Mouse (Mus musculus) forebrain, embryonic 11.5 days (tissue): ENCODE measurements around the gene Xpc. TPM values are rescaled to one million over a fixed set of nuclear protein-coding genes. Genes with fewer than 3 reads are reported as not detected.

Source experiments
- ATAC-seq: fragments of 200-750 bp; cut with Nextera tagmentation; replicated peaks from 2 replicates; pipeline ENCODE4 v1.8.0; 2017; ENCODE audit warnings: moderate TSS enrichment; ENCODE audit not compliant: low FRiP score
- DNase-seq: peaks from one replicate; pipeline ENCODE4 v3.0.0-alpha.2; 2017; ENCODE audit warnings: low spot score
- H3K27ac ChIP-seq: fragments of 300-500 bp; sonication (generic); 2 replicates; pipeline ENCODE4 v1.5.1; 2014; ENCODE audit warnings: low read depth, low read length
- H3K27me3 ChIP-seq: fragments of 300-500 bp; sonication (generic); 2 replicates; pipeline ENCODE4 v1.6.1; 2014; ENCODE audit warnings: mild to moderate bottlenecking, low read length, mixed read lengths; ENCODE audit not compliant: control insufficient read depth, insufficient read depth
- H3K36me3 ChIP-seq: fragments of 300-500 bp; sonication (generic); 2 replicates; pipeline ENCODE4 v1.6.1; 2014; ENCODE audit warnings: mild to moderate bottlenecking, low read length, moderate library complexity, mixed read lengths; ENCODE audit not compliant: control insufficient read depth, insufficient read depth
- H3K4me1 ChIP-seq: fragments of 300-500 bp; sonication (generic); replicated peaks from 2 replicates; pipeline ENCODE4 v1.6.1; 2014; ENCODE audit warnings: low read length, mixed read lengths; ENCODE audit not compliant: control insufficient read depth, insufficient read depth
- H3K4me2 ChIP-seq: fragments of 300-500 bp; sonication (generic); 2 replicates; pipeline ENCODE4 v1.6.1; 2014; ENCODE audit warnings: low read depth, mild to moderate bottlenecking, low read length, moderate library complexity, mixed read lengths; ENCODE audit not compliant: severe bottlenecking
- H3K4me3 ChIP-seq: fragments of 300-500 bp; sonication (generic); 2 replicates; pipeline ENCODE4 v1.5.1; 2014; ENCODE audit warnings: low read depth, low read length
- H3K9ac ChIP-seq: fragments of 300-500 bp; sonication (generic); 2 replicates; pipeline ENCODE4 v1.6.1; 2014; ENCODE audit warnings: low read length
- H3K9me3 ChIP-seq: fragments of 300-500 bp; sonication (generic); 2 replicates; pipeline ENCODE4 v1.6.1; 2016; ENCODE audit warnings: low read length, mixed read lengths; ENCODE audit not compliant: control insufficient read depth
- WGBS: fragments of 180-500 bp; shearing (Covaris S2); extraction: QIAGEN DNeasy Blood & Tissue Kit; methylation state at CpG from one replicate; pipeline ENCODE4 v1.1.7; 2014; 5-methylcytosine and 5-hydroxymethylcytosine counted together
- polyA plus RNA-seq: library from polyadenylated mRNA; unstranded; fragments of >200 nt; fragmentation: Nextera tagmentation; extraction: Ambion mirVana; gene quantifications from 2 replicates; pipeline ENCODE4 v1.2.1, GENCODE M21; 2014

The Xpc gene
- polyA plus RNA-seq, 1 experiment from 2014 or later = 22.5 TPM

- WGBS = 82% methylated on average over 6 of the region's 6 CpGs
- no peak for ATAC-seq
- Histone ChIP-seq H3K9ac (no peak overlapping the region), H3K9me3 (no peaks in the 10 kb centered on the region), H3K4me1 (no peaks in the 10 kb centered on the region), H3K27ac (no peak overlapping the region), H3K4me3 (no peak overlapping the region), H3K36me3 (no peaks in the 10 kb centered on the region; the same call in 1 of the 2 replicates), H3K27me3 (no peaks in the 10 kb centered on the region), H3K4me2 (no peak overlapping the region)
- no peak for DNase-seq
Measured at GRCm38 (mm10) chr6:91531276-91531675, 15.6 kb upstream of the Xpc start.

- Histone ChIP-seq H3K27ac (no peak overlapping the region), H3K4me2 (no peak overlapping the region), H3K9ac (no peak overlapping the region), H3K4me1 (no peaks in the 10 kb centered on the region), H3K9me3 (no peaks in the 10 kb centered on the region), H3K36me3 (no peaks in the 10 kb centered on the region; the same call in 1 of the 2 replicates), H3K4me3 (no peak overlapping the region), H3K27me3 (no peaks in the 10 kb centered on the region)
- 88% methylated on average over 8 of the region's 8 CpGs for WGBS
- ATAC-seq (no peak), DNase-seq (no peak)
Measured at GRCm38 (mm10) chr6:91530673-91531072, 15.0 kb upstream of the Xpc start.

- no peak overlapping the region for H3K4me3 ChIP-seq
- WGBS = 87% methylated on average over 7 of the region's 7 CpGs
- no peak overlapping the region for H3K4me2 ChIP-seq
- ATAC-seq (no peak), DNase-seq (no peak)
- H3K27me3 ChIP-seq = no peaks in the 10 kb centered on the region
- no peak overlapping the region for H3K27ac ChIP-seq
- no peak overlapping the region for H3K9ac ChIP-seq
- no peaks in the 10 kb centered on the region for H3K9me3 ChIP-seq
- H3K4me1 ChIP-seq = no peaks in the 10 kb centered on the region
- no peaks in the 10 kb centered on the region; the same call in 1 of the 2 replicates for H3K36me3 ChIP-seq
Measured at GRCm38 (mm10) chr6:91528265-91528664, 12.6 kb upstream of the Xpc start.

- ATAC-seq (no peak), DNase-seq (no peak)
- Histone ChIP-seq H3K27ac (no peak overlapping the region), H3K9me3 (no peaks in the 10 kb centered on the region), H3K27me3 (no peaks in the 10 kb centered on the region), H3K36me3 (no peaks in the 10 kb centered on the region; the same call in 1 of the 2 replicates), H3K4me3 (no peak overlapping the region), H3K4me1 (no peaks in the 10 kb centered on the region), H3K9ac (no peak overlapping the region), H3K4me2 (no peak overlapping the region)
- 59% methylated on average over 5 of the region's 5 CpGs for WGBS
Measured at GRCm38 (mm10) chr6:91527227-91527860, 11.7 kb upstream of the Xpc start.

GRCm38 (mm10) chr6:91525544-91525943 lies 9.9 kb upstream of the Xpc start:
- Histone ChIP-seq H3K27ac (no peak overlapping the region), H3K36me3 (peaks cover 3% of the 10 kb centered on the region; the same call in 1 of the 2 replicates), H3K9ac (no peak overlapping the region), H3K9me3 (no peaks in the 10 kb centered on the region), H3K27me3 (no peaks in the 10 kb centered on the region), H3K4me1 (no peaks in the 10 kb centered on the region), H3K4me2 (no peak overlapping the region), H3K4me3 (no peak overlapping the region)
- no peak for ATAC-seq
- WGBS = 88% methylated on average over 4 of the region's 4 CpGs
- DNase-seq = no peak

- Histone ChIP-seq H3K9ac (no peak overlapping the region), H3K27ac (no peak overlapping the region), H3K4me1 (no peaks in the 10 kb centered on the region), H3K4me3 (no peak overlapping the region), H3K27me3 (no peaks in the 10 kb centered on the region), H3K36me3 (peaks cover 9% of the 10 kb centered on the region; the same call in 1 of the 2 replicates), H3K9me3 (no peaks in the 10 kb centered on the region), H3K4me2 (no peak overlapping the region)
- DNase-seq = no peak
- ATAC-seq = no peak
- WGBS = 94% methylated on average over 5 of the region's 5 CpGs
Measured at GRCm38 (mm10) chr6:91522816-91523215, 7.1 kb upstream of the Xpc start.

- Histone ChIP-seq H3K27me3 (no peaks in the 10 kb centered on the region), H3K9ac (no peak overlapping the region), H3K4me1 (peaks cover 4% of the 10 kb centered on the region), H3K27ac (no peak overlapping the region), H3K9me3 (no peaks in the 10 kb centered on the region), H3K36me3 (peaks cover 9% of the 10 kb centered on the region; the same call in 1 of the 2 replicates), H3K4me2 (no peak overlapping the region), H3K4me3 (no peak overlapping the region)
- WGBS = 95% methylated on average over 7 of the region's 7 CpGs
- ATAC-seq = no peak
- DNase-seq = no peak
Measured at GRCm38 (mm10) chr6:91518454-91519020, 2.8 kb upstream of the Xpc start.

- DNase-seq (no peak), ATAC-seq (no peak)
- 40% methylated on average over 10 of the region's 10 CpGs for WGBS
- no peaks in the 10 kb centered on the region for H3K9me3 ChIP-seq
- H3K4me1 ChIP-seq = peaks cover 4% of the 10 kb centered on the region
- H3K27me3 ChIP-seq = no peaks in the 10 kb centered on the region
- peak overlapping the region; percentile 68 for H3K4me2 ChIP-seq
- peak overlapping the region; percentile 78 for H3K9ac ChIP-seq
- peak overlapping the region; percentile 88 for H3K4me3 ChIP-seq
- H3K27ac ChIP-seq = no peak overlapping the region
- H3K36me3 ChIP-seq = peaks cover under 1% of the 10 kb centered on the region; the same call in 1 of the 2 replicates
Measured at GRCm38 (mm10) chr6:91514737-91515362, 838 bp downstream of the Xpc start.
